Mouse (Mus musculus): ENCODE data around the gene Usp2. TPM values are rescaled to one million over a fixed set of nuclear protein-coding genes. Genes with fewer than 3 reads are reported as not detected.

Usp2 gene
- polyA plus RNA-seq, 1 experiment from 2014 or later: 39.4 TPM

- WGBS: under 1% methylated on average over 30 of the region's 51 CpGs
- Histone ChIP-seq H3K36me3 (ENCODE audit: control insufficient read depth, insufficient read depth, low read length) (peaks cover 4% of the 10 kb centered on the region; the same call in 1 of the 2 replicates), H3K9ac (ENCODE audit: low read depth, low read length) (peak within 1 kb of the TSS; percentile 91)
Observed at GRCm38 (mm10) chr9:44113105-44113789, 46.4 kb downstream of the Usp2 start, which contains the start of the genes Gm49380 and Rnf26. TSS of gene Gm49380 (minus strand) at chr9:44113500. TSS of gene Rnf26 (minus strand) at chr9:44113517.

GRCm38 (mm10) chr9:44114453-44114852 is 47.6 kb downstream of the Usp2 start:
- no peaks in the 10 kb centered on the region for H3K9me3 ChIP-seq (ENCODE audit: control insufficient read depth, low read length)
- no peak overlapping the region for H3K9ac ChIP-seq (ENCODE audit: low read depth, low read length)
- H3K36me3 ChIP-seq (ENCODE audit: control insufficient read depth, insufficient read depth, low read length): no peaks in the 10 kb centered on the region
- H3K27me3 ChIP-seq (replicated peaks; ENCODE audit: control insufficient read depth, insufficient read depth, low read length): no peaks in the 10 kb centered on the region
- H3K4me3 ChIP-seq (ENCODE audit: low read depth, low read length): no peak overlapping the region
- no peak overlapping the region for H3K27ac ChIP-seq (replicated peaks; ENCODE audit: low read depth, low read length)
- no peak overlapping the region for H3K4me2 ChIP-seq (ENCODE audit: low read depth, low read length)
- WGBS: 92% methylated on average over 2 of the region's 2 CpGs
- DNase-seq (ENCODE audit: low spot score) (no peak), ATAC-seq (ENCODE audit: low read depth) (no peak)
- H3K4me1 ChIP-seq (ENCODE audit: control insufficient read depth, insufficient read depth, low read length): peaks cover 12% of the 10 kb centered on the region

More at GRCm38 (mm10) chr9:44113105-44113789, 46.4 kb downstream of the Usp2 start, which contains the start of the genes Gm49380 and Rnf26:
- no peaks in the 10 kb centered on the region for H3K27me3 ChIP-seq (replicated peaks; ENCODE audit: control insufficient read depth, insufficient read depth, low read length)
- peak; percentile 99 for DNase-seq (ENCODE audit: low spot score)
- H3K9me3 ChIP-seq (ENCODE audit: control insufficient read depth, low read length): no peaks in the 10 kb centered on the region
- H3K4me2 ChIP-seq (ENCODE audit: low read depth, low read length): peak within 1 kb of the TSS; percentile 53
- H3K4me3 ChIP-seq (ENCODE audit: low read depth, low read length): peak within 1 kb of the TSS; percentile 74
- ATAC-seq (ENCODE audit: low read depth): peak; percentile 96
- peak within 1 kb of the TSS; percentile 70 for H3K27ac ChIP-seq (replicated peaks; ENCODE audit: low read depth, low read length)
- peaks cover 25% of the 10 kb centered on the region for H3K4me1 ChIP-seq (ENCODE audit: control insufficient read depth, insufficient read depth, low read length)

- no peak overlapping the region for H3K27ac ChIP-seq (replicated peaks; ENCODE audit: low read depth, low read length)
- no peaks in the 10 kb centered on the region for H3K27me3 ChIP-seq (replicated peaks; ENCODE audit: control insufficient read depth, insufficient read depth, low read length)
- no peak for ATAC-seq (ENCODE audit: low read depth)
- H3K4me2 ChIP-seq (ENCODE audit: low read depth, low read length): no peak overlapping the region
- 85% methylated on average over 9 of the region's 9 CpGs for WGBS
- H3K36me3 ChIP-seq (ENCODE audit: control insufficient read depth, insufficient read depth, low read length): no peaks in the 10 kb centered on the region
- H3K4me3 ChIP-seq (ENCODE audit: low read depth, low read length): no peak overlapping the region
- H3K9me3 ChIP-seq (ENCODE audit: control insufficient read depth, low read length): no peaks in the 10 kb centered on the region
- peaks cover 1% of the 10 kb centered on the region for H3K4me1 ChIP-seq (ENCODE audit: control insufficient read depth, insufficient read depth, low read length)
- H3K9ac ChIP-seq (ENCODE audit: low read depth, low read length): no peak overlapping the region
- no peak for DNase-seq (ENCODE audit: low spot score)
Observed at GRCm38 (mm10) chr9:44115599-44115998, 48.8 kb downstream of the Usp2 start.

- Histone ChIP-seq H3K4me1 (ENCODE audit: control insufficient read depth, insufficient read depth, low read length) (no peaks in the 10 kb centered on the region), H3K9ac (ENCODE audit: low read depth, low read length) (no peak overlapping the region), H3K36me3 (ENCODE audit: control insufficient read depth, insufficient read depth, low read length) (no peaks in the 10 kb centered on the region), H3K4me2 (ENCODE audit: low read depth, low read length) (no peak overlapping the region), H3K9me3 (ENCODE audit: control insufficient read depth, low read length) (no peaks in the 10 kb centered on the region), H3K27me3 (replicated peaks; ENCODE audit: control insufficient read depth, insufficient read depth, low read length) (no peaks in the 10 kb centered on the region), H3K4me3 (ENCODE audit: low read depth, low read length) (no peak overlapping the region), H3K27ac (replicated peaks; ENCODE audit: low read depth, low read length) (no peak overlapping the region)
- DNase-seq (ENCODE audit: low spot score) (no peak), ATAC-seq (ENCODE audit: low read depth) (no peak)
- 83% methylated on average over 4 of the region's 4 CpGs for WGBS
Observed at GRCm38 (mm10) chr9:44116182-44116581, 49.4 kb downstream of the Usp2 start.

- WGBS: 47% methylated on average over 5 of the region's 5 CpGs
- no peak overlapping the region for H3K4me2 ChIP-seq (ENCODE audit: low read depth, low read length)
- H3K9ac ChIP-seq (ENCODE audit: low read depth, low read length): no peak overlapping the region
- H3K27me3 ChIP-seq (replicated peaks; ENCODE audit: control insufficient read depth, insufficient read depth, low read length): no peaks in the 10 kb centered on the region
- no peak for ATAC-seq (ENCODE audit: low read depth)
- no peaks in the 10 kb centered on the region for H3K36me3 ChIP-seq (ENCODE audit: control insufficient read depth, insufficient read depth, low read length)
- H3K4me3 ChIP-seq (ENCODE audit: low read depth, low read length): no peak overlapping the region
- H3K4me1 ChIP-seq (ENCODE audit: control insufficient read depth, insufficient read depth, low read length): no peaks in the 10 kb centered on the region
- DNase-seq (ENCODE audit: low spot score): no peak
- H3K27ac ChIP-seq (replicated peaks; ENCODE audit: low read depth, low read length): no peak overlapping the region
- H3K9me3 ChIP-seq (ENCODE audit: control insufficient read depth, low read length): no peaks in the 10 kb centered on the region
Observed at GRCm38 (mm10) chr9:44119011-44119410, 52.2 kb downstream of the Usp2 start.

- ATAC-seq (ENCODE audit: low read depth): no peak
- 82% methylated on average over 8 of the region's 8 CpGs for WGBS
Observed at GRCm38 (mm10) chr9:44119948-44120465, 53.2 kb downstream of the Usp2 start.

GRCm38 (mm10) chr9:44124317-44124716 is 57.5 kb downstream of the Usp2 start:
- Histone ChIP-seq H3K27me3 (replicated peaks; ENCODE audit: control insufficient read depth, insufficient read depth, low read length) (no peaks in the 10 kb centered on the region), H3K27ac (replicated peaks; ENCODE audit: low read depth, low read length) (no peak overlapping the region), H3K4me1 (ENCODE audit: control insufficient read depth, insufficient read depth, low read length) (peaks cover 5% of the 10 kb centered on the region; the same call in 1 of the 2 replicates), H3K9me3 (ENCODE audit: control insufficient read depth, low read length) (no peaks in the 10 kb centered on the region), H3K4me3 (ENCODE audit: low read depth, low read length) (no peak overlapping the region), H3K4me2 (ENCODE audit: low read depth, low read length) (no peak overlapping the region), H3K9ac (ENCODE audit: low read depth, low read length) (no peak overlapping the region), H3K36me3 (ENCODE audit: control insufficient read depth, insufficient read depth, low read length) (no peaks in the 10 kb centered on the region)
- no peak for DNase-seq (ENCODE audit: low spot score)
- no peak for ATAC-seq (ENCODE audit: low read depth)
- WGBS: 68% methylated on average over 6 of the region's 6 CpGs

More at GRCm38 (mm10) chr9:44119948-44120465, 53.2 kb downstream of the Usp2 start:
- no peak overlapping the region for H3K4me2 ChIP-seq (ENCODE audit: low read depth, low read length)
- H3K27me3 ChIP-seq (replicated peaks; ENCODE audit: control insufficient read depth, insufficient read depth, low read length): no peaks in the 10 kb centered on the region
- H3K4me3 ChIP-seq (ENCODE audit: low read depth, low read length): no peak overlapping the region
- H3K9me3 ChIP-seq (ENCODE audit: control insufficient read depth, low read length): no peaks in the 10 kb centered on the region
- H3K27ac ChIP-seq (replicated peaks; ENCODE audit: low read depth, low read length): no peak overlapping the region
- DNase-seq (ENCODE audit: low spot score): no peak
- no peaks in the 10 kb centered on the region for H3K4me1 ChIP-seq (ENCODE audit: control insufficient read depth, insufficient read depth, low read length)
- no peaks in the 10 kb centered on the region for H3K36me3 ChIP-seq (ENCODE audit: control insufficient read depth, insufficient read depth, low read length)
- no peak overlapping the region for H3K9ac ChIP-seq (ENCODE audit: low read depth, low read length)

- Histone ChIP-seq H3K36me3 (ENCODE audit: control insufficient read depth, insufficient read depth, low read length) (no peaks in the 10 kb centered on the region), H3K4me1 (ENCODE audit: control insufficient read depth, insufficient read depth, low read length) (peaks cover 9% of the 10 kb centered on the region; the same call in 1 of the 2 replicates), H3K4me3 (ENCODE audit: low read depth, low read length) (no peak overlapping the region), H3K27me3 (replicated peaks; ENCODE audit: control insufficient read depth, insufficient read depth, low read length) (no peaks in the 10 kb centered on the region), H3K4me2 (ENCODE audit: low read depth, low read length) (no peak overlapping the region), H3K9me3 (ENCODE audit: control insufficient read depth, low read length) (no peaks in the 10 kb centered on the region), H3K9ac (ENCODE audit: low read depth, low read length) (no peak overlapping the region), H3K27ac (replicated peaks; ENCODE audit: low read depth, low read length) (no peak overlapping the region)
- no peak for DNase-seq (ENCODE audit: low spot score)
- no peak for ATAC-seq (ENCODE audit: low read depth)
- WGBS: 37% methylated on average over 5 of the region's 5 CpGs
Observed at GRCm38 (mm10) chr9:44125026-44125425, 58.2 kb downstream of the Usp2 start.
